Mouse (Mus musculus): ENCODE results near the gene Tmc7. TPM values are rescaled to one million over a fixed set of nuclear protein-coding genes. Genes with fewer than 3 reads are reported as not detected.

Gene Tmc7
- polyA plus RNA-seq, 1 experiment from 2014 or later = 6.2 TPM

- Histone ChIP-seq H3K36me3 (no peaks in the 10 kb centered on the region), H3K4me1 (replicated peaks) (peaks cover 14% of the 10 kb centered on the region), H3K9ac (replicated peaks) (no peak overlapping the region), H3K9me3 (no peaks in the 10 kb centered on the region), H3K4me3 (replicated peaks) (no peak overlapping the region), H3K27ac (no peak overlapping the region), H3K4me2 (replicated peaks) (no peak overlapping the region), H3K27me3 (peaks cover 38% of the 10 kb centered on the region)
- 78% methylated on average over 4 of the region's 4 CpGs for WGBS
- no peak for ATAC-seq
Measured at GRCm38 (mm10) chr7:118494892-118495579, 89.5 kb downstream of the Tmc7 start.

GRCm38 (mm10) chr7:118493892-118494291, 90.6 kb downstream of the Tmc7 start:
- H3K36me3 ChIP-seq = no peaks in the 10 kb centered on the region
- no peak overlapping the region for H3K9ac ChIP-seq (replicated peaks)
- ATAC-seq = no peak
- no peak overlapping the region for H3K4me2 ChIP-seq (replicated peaks)
- peaks cover 49% of the 10 kb centered on the region for H3K27me3 ChIP-seq
- H3K9me3 ChIP-seq = no peaks in the 10 kb centered on the region
- H3K4me1 ChIP-seq (replicated peaks) = peaks cover 14% of the 10 kb centered on the region
- 93% methylated on average over 9 of the region's 9 CpGs for WGBS
- H3K4me3 ChIP-seq (replicated peaks) = no peak overlapping the region
- H3K27ac ChIP-seq = no peak overlapping the region

GRCm38 (mm10) chr7:118491431-118492147, 92.9 kb downstream of the Tmc7 start, which contains the start of gene Itpripl2:
Itpripl2 (minus strand) TSS chr7:118491975.
- WGBS = under 1% methylated on average over 55 of the region's 55 CpGs
- H3K27me3 ChIP-seq = peaks cover 60% of the 10 kb centered on the region
- no peak within 1 kb of the TSS for H3K27ac ChIP-seq

DNA sequence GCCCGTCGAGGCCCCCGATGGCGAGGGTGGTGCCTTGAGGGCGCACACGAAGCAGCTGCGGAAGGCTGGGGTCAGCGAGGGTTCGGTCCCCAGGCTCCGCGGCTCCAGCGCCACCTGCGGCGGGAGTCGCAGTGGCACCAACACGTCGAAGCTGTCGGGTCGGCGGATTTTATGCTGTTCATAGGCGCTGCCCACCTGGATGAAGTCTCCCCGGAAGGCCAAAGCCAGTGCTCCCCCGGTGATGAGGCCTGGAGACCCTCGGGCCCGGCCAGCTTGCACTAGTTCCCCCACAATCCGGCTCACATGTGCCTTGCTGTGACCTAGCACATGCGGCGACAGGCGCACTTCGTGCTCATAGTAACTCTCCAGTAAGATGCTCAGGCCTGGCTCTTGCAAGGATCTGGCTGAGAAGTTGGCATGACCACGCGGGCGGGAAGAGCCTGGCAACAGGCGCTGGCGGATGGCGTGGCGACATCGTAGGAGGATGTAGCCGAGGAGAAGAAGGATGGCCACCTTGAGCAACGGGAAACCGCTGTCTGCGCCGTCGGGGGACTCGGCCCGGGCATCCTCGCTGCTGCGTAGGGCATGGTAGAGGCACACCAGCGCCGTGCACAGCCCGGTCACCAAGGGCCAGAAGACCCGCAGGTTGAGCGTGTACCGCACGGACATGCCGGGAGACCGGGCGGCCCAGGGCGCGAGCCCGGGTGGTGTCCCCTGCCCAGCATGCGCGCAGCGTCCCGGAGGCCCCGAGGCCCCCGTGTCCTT, 93.7 kb downstream of the Tmc7 start:
- ATAC-seq = peak; percentile 5
- no peaks in the 10 kb centered on the region for H3K9me3 ChIP-seq
- H3K27me3 ChIP-seq = peaks cover 60% of the 10 kb centered on the region
- 4% methylated on average over 67 of the region's 67 CpGs for WGBS
- no peak overlapping the region for H3K27ac ChIP-seq
- H3K9ac ChIP-seq (replicated peaks) = peak overlapping the region; percentile 72
- H3K4me2 ChIP-seq (replicated peaks) = peak overlapping the region; percentile 83
- no peaks in the 10 kb centered on the region for H3K36me3 ChIP-seq
- peaks cover 14% of the 10 kb centered on the region for H3K4me1 ChIP-seq (replicated peaks)
- H3K4me3 ChIP-seq (replicated peaks) = peak overlapping the region; percentile 54

More at GRCm38 (mm10) chr7:118491431-118492147, 92.9 kb downstream of the Tmc7 start, which contains the start of gene Itpripl2:
- Histone ChIP-seq H3K4me3 (replicated peaks) (peak within 1 kb of the TSS; percentile 54), H3K9ac (replicated peaks) (peak within 1 kb of the TSS; percentile 72), H3K36me3 (no peaks in the 10 kb centered on the region), H3K4me2 (replicated peaks) (peak within 1 kb of the TSS; percentile 83), H3K9me3 (no peaks in the 10 kb centered on the region), H3K4me1 (replicated peaks) (peaks cover 14% of the 10 kb centered on the region)
- ATAC-seq = peak; percentile 90

DNA sequence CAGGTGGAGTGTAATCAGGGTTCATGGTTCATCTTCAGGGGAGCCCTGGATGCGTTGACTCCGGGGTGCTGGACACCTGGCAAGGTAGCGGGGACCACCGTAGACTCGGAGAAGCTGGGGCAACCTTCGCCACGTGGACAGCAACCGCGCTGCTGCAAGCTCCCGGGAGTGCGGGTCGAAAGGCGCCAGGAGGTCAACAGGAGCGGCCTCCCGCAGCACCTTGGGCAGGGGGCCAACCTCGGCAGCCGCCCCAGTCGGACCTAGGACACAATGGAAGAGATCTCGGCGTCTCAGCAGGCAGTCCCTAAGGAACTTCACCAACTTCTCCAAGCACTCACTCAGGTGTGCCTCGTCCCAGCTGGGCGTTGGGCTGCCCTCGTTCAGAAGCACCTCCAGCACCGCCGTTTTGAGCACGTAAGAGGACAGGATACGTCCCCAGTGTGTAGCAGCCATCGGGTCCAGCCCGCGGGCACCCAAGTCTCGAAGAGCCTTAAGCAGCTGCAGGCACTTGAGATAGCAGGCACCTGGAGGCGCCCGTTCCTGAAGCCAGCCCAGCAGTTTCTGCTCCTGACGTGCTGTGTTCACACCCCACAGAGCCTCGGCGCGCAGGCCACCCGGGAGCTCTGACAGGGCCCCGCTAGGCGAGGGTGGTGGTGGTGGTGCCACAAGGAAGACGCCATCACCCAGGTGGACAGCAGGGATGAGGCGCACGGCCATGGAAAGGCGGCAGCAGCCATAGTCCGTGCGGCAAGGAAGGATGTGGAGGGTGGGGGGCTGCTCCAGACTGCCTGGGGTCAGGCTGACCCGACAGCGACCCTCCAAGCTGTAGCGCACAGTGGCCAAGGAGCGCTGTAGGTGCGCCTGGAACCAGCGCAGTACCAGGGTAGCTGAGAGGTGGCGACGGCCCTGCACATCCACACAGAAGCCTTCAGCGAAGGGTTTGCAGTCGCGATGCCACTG, 94.5 kb downstream of the Tmc7 start:
- H3K27ac ChIP-seq = no peak overlapping the region
- peaks cover 60% of the 10 kb centered on the region for H3K27me3 ChIP-seq
- peak overlapping the region; percentile 83 for H3K4me2 ChIP-seq (replicated peaks)
- 12% methylated on average over 57 of the region's 57 CpGs for WGBS
- no peaks in the 10 kb centered on the region for H3K36me3 ChIP-seq
- peak overlapping the region; percentile 54 for H3K4me3 ChIP-seq (replicated peaks)
- no peaks in the 10 kb centered on the region for H3K9me3 ChIP-seq
- H3K4me1 ChIP-seq (replicated peaks) = peaks cover 14% of the 10 kb centered on the region
- H3K9ac ChIP-seq (replicated peaks) = no peak overlapping the region
- peak; percentile 51; the same call in 1 of the 2 replicates for ATAC-seq

DNA sequence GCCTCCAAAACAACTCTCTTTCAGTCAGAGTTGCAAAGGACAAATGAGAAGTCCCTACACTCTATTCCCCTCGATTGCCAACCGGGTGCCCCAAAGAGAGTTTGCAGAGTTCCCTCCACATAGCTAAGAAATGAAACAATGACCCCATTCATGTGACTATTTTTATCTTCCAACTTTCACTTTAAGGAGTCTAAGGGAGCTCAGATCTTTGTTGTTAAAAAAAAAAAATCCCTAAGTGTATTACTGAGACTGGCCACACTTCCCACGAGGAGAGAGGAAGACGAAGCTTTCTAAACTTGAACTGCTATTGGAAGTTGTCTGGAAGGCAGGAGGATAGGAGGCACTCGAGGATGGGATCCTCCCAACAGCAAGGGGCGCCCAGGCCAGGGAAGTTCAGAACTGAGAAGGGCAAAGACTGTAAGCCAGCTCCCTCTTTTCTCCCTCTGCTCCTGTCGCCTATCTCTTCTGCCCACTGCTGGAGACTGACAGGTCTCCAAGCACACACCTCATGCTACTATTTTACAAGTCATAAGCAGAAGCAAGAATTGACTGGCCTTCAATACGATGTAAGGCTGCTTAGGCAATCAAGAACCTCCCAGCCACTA, 96.4 kb downstream of the Tmc7 start:
- Histone ChIP-seq H3K4me1 (replicated peaks) (peaks cover 14% of the 10 kb centered on the region), H3K36me3 (no peaks in the 10 kb centered on the region), H3K9ac (replicated peaks) (no peak overlapping the region), H3K4me2 (replicated peaks) (no peak overlapping the region), H3K27me3 (peaks cover 54% of the 10 kb centered on the region), H3K27ac (no peak overlapping the region), H3K9me3 (no peaks in the 10 kb centered on the region), H3K4me3 (replicated peaks) (no peak overlapping the region)
- ATAC-seq = no peak
- 27% methylated on average over 8 of the region's 8 CpGs for WGBS

- Histone ChIP-seq H3K27ac (no peak overlapping the region), H3K4me3 (replicated peaks) (no peak overlapping the region), H3K36me3 (no peaks in the 10 kb centered on the region), H3K27me3 (peaks cover 41% of the 10 kb centered on the region), H3K9ac (replicated peaks) (no peak overlapping the region), H3K9me3 (no peaks in the 10 kb centered on the region), H3K4me1 (replicated peaks) (peaks cover 14% of the 10 kb centered on the region), H3K4me2 (replicated peaks) (no peak overlapping the region)
- 61% methylated on average over 5 of the region's 5 CpGs for WGBS
- ATAC-seq = no peak
Measured at GRCm38 (mm10) chr7:118486917-118487316, 97.6 kb downstream of the Tmc7 start.

Other genes starting within 250 kb of the Tmc7 start
- gene Syt17, start 136.5 kb downstream of the Tmc7 start, polyA plus RNA-seq (2015; fragmentation: Nextera tagmentation; extraction: Ambion mirVana) = 8.2 and 9.6 TPM in 2 replicates
- gene Itpripl2, start 92.8 kb downstream of the Tmc7 start, polyA plus RNA-seq (2015; fragmentation: Nextera tagmentation; extraction: Ambion mirVana) = 0.75 and 0.79 TPM in 2 replicates
- 98.8 and 110 TPM in 2 replicates for gene Coq7, start 51.4 kb downstream of the Tmc7 start, polyA plus RNA-seq (2015; fragmentation: Nextera tagmentation; extraction: Ambion mirVana)
- 0.22 and 0.28 TPM in 2 replicates for gene Tmc5, start 12.6 kb upstream of the Tmc7 start, polyA plus RNA-seq (2015; fragmentation: Nextera tagmentation; extraction: Ambion mirVana)
- gene Gde1, start 121.0 kb upstream of the Tmc7 start, polyA plus RNA-seq (2015; fragmentation: Nextera tagmentation; extraction: Ambion mirVana) = 138 and 140 TPM in 2 replicates
- 35.9 and 37.4 TPM in 2 replicates for gene Ccp110, start 127.8 kb upstream of the Tmc7 start, polyA plus RNA-seq (2015; fragmentation: Nextera tagmentation; extraction: Ambion mirVana)
- 94.0 and 97.5 TPM in 2 replicates for gene Vps35l, start 155.5 kb upstream of the Tmc7 start, polyA plus RNA-seq (2015; fragmentation: Nextera tagmentation; extraction: Ambion mirVana)

All from midbrain, embryonic 13.5 days (tissue).